Mouse (Mus musculus): ENCODE data around the gene Chl1.

The Chl1 gene

DNA sequence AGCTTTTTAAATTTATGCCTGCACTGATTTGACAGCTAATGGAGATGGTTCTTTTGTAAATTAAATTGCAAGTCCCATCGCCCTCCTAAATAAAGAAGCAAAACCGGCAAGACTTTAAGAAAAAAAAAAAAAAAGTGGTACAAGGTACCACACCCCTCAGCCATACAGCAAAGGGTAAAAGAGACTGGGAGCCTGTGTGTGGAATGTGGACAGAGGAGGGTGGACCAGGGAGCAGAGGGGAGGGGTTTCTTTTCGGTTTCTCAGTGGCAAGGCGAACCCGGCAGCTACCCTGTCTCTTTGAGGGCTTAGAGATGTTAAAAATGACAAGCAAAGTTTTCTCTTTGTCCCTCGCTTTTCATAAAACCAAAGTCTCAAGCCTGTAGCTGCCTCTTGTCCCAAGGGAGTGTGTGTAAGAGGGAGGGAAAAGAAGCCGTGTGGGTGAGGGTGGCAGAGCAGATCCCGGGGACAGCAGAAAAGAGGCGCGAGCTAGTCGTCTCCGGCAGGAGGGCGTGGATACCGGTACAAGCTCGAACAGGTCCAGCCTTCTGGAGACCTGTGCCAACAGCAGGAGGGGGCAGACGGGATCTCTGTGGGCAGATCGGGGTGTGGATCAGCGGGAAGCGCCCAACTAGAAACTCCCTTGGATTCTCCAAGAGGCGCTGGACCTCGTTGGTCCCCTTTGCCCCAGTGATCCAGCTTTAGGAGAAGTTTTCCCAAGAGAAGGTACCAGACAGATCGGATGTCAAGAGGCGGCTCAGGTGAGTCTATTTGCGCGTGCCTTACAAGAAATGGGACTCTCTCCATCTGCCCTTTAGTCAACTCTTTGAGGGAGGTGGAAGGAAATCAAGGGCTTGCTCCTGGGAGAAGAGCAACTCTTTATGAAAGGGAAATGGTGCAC, at the start of gene Chl1:
Gene Chl1, plus strand, starts transcription at position 195 of the 898 bp plus-strand sequence.
- no peak for DNase-seq (ENCODE audit: low spot score)

DNA sequence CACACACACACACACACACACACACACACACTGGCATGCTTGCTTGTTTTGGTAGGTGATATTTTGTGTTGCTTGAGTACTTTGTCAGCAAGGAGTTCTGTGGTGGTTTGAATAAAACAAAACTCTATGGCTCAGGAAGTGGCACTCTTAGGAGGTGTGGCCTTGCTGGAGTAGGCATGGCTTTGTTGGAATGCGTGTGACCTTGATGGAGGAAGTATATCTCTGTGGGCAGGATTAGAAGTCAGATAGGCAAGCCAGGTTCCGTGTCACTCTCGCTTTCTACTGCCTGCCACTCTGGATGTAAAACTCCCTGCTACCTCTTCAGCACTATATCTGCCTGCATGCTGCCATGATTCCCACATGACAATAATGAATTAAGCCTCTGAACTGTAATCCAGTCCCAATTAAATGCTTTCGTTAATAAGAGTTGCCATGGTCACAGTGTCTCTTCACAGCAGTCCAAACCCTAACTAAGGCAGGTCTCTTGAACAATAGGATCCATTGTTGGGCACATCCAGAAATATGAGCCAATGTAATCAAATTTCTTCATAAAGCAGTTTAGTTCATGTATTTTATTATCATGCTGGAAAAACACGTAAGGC, 44.8 kb upstream of the Chl1 start:
- no peak for DNase-seq (ENCODE audit: low spot score)

DNA sequence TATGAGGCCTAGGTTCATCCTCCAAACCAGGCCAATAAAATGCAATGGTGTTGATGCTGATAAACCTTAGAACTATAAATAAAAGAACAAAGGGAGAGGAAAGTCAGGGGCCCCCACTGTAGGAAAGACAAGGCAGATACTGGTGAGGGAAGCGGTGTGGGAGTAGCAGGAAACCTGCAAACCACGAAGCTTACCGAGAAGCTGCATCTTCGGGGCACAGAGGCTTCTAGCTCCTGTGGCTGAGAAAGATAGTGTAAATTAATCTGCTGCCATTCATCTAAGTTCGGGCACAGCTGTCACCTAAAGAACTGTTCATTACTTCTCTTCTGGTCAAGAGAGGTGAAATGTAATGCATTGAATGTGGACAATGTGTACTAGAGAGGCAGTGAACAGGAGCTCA, 37.1 kb upstream of the Chl1 start:
- no peak for DNase-seq (ENCODE audit: low spot score)

DNA sequence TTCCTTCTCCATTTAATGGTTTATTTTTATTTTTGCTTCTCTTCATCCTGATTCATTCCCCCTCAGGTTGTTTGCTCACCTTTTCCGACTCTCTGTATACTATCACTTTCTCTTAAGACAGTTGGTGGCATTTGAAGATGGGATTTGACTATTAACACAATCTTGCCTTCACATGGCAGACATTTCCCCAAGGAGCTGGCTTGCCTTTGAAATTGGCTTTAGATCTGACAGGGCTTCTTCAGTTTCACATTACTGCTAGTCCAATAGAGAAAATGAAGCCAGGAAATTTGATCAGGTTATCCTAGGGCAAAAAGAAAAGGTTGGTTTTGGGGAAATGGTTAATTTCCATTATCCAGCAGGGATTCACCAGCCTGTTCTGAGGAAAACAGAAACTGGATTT, 23.2 kb upstream of the Chl1 start:
- no peak for DNase-seq (ENCODE audit: low spot score)

DNA sequence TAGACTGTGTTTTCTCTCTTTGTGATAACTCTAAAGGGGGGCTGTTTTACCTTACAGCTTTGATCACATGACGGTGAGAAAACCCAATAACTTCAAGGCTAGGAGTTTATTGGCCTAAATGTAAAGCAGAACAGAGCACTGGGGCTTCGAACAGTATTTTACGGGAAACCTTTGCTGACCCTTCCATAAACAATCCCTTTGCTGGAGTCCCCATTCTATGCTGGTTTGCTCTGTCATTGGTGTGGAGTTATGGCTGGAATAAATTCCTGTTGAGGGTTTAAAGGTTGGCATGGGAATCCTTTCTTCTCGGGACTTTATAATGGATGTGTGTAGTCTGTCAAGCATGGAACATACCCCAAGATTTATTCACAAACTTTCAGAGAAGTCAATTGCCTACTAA, 12.0 kb upstream of the Chl1 start:
- no peak for DNase-seq (ENCODE audit: low spot score)

GRCm38 (mm10) chr6:103504065-103504464, 6.3 kb upstream of the Chl1 start:
- no peak for DNase-seq (ENCODE audit: low spot score)

GRCm38 (mm10) chr6:103507751-103508575, 2.4 kb upstream of the Chl1 start:
- DNase-seq (ENCODE audit: low spot score): peak; percentile 12

GRCm38 (mm10) chr6:103509596-103509995, 790 bp upstream of the Chl1 start:
- DNase-seq (ENCODE audit: low spot score): no peak

- no peak for DNase-seq (ENCODE audit: low spot score)
These were observed 1.0 kb downstream of the Chl1 start for GRCm38 (mm10) chr6:103511290-103511971.

DNA sequence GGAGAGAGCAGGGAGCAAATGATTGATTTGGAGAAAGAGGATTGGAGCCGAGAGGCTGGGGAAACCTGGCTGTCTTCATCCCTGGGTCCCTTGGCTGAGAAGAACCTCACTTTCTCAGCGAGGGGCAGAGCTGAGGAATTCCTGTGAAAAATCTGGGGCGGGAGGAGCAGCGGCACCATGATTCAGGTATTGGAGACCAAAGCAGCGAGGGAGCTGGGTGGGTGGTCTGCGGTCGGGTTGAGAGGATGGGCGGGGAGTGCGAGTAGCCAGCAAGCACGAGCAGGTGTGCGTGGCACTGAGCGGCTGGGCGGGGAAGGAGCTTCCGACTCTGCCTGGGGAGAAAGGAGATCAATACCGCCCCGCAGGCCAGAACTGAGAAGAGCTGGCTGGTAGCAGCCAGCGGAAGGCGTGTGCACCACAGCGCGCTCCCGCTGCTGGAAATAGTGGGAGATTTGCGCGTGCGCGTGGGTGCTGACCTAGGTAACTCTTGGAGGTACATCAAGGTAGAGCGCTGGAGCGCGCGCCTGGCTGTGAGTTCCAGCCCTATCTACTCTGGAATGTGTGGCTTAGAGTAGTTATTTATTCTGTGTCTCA, 1.7 kb downstream of the Chl1 start:
- DNase-seq (ENCODE audit: low spot score): peak; percentile 16

- DNase-seq (ENCODE audit: low spot score): no peak
These were observed 2.5 kb downstream of the Chl1 start for GRCm38 (mm10) chr6:103512911-103513321.

DNA sequence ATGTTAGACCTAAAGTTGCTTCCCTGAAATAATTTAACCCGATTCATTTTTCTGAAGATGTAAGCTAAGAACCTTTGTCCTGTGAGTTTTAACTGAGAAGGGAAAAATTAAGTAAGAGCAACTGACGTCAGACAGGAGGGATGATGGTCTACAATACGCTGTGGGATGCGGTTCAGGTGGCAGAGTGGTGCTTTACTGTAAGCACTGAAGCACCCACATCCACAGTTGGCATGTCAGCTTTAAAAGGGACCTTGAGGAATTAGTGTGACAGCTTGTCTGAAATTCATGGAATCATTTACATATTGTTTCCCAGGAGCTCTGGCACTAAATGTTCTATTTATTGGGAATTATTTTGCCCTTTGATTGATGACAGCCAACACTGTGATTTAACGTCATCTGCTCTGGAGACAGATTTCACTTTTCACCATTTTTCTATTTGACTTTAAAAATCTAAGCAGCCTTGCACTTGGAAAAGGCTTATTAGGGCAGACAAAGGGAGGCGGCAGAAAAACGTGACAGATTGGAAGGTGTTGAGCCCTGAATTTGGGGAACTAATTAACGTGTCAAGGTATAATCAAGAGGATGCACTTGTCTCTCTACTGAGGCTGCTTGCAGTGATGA, 3.3 kb downstream of the Chl1 start:
- DNase-seq (ENCODE audit: low spot score): no peak

DNA sequence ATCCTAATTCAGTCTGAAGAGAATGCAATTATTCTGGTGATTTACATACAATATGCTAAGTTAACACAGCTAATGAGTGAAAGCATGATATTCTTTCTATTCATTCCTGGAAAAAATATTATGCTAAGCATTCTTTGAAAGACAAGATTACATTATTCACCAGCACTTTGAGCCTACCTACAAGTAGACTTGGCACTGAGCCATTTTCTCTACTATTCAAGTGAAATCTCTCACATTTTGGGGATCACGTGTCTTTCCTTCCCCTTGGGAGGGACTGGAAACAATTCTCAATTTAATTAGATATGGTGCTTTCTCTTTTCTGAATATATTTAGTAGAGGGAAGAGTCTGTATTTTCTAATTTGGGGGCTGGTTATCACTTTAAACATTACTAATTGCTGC, 4.0 kb downstream of the Chl1 start:
- DNase-seq (ENCODE audit: low spot score): no peak

DNA sequence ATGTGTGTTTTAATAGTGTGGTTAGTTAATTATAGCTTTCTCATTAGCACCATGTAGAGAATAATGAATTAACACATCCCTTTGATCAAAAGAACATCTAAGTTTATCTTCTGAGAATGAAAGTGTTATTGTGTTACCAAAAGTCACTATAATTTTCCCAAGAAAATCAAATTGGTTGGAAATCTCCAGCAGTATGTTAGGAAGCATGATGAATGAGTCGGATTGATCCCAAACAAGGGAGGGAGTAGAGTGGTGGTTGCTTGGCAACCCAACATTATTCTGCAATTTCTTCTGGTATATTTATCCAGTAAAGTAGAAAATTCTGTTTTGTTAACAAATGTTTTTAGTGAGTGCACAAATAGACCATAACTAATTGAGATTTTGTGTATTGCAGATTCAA, 4.4 kb downstream of the Chl1 start:
- no peak for DNase-seq (ENCODE audit: low spot score)

DNA sequence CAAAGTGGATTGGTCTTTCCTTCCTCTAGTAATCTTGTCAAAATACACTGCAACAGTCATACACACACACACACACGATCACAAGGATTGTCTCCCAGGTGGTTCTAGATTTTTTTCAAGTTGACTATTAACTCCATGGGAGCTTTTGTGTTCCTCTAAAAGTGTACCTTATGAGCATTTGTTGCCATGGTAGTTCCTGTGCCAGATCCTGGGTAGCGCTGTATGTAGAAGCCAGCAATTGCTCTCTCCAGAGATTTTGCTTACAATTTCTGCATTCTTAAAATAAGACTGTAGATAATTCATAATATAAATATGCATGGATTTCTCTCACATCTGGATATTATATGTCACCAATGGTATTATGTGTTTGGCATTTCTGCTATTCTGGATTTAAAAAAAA, 9.2 kb downstream of the Chl1 start:
- no peak for DNase-seq (ENCODE audit: low spot score)

- no peak for DNase-seq (ENCODE audit: low spot score)
These were observed 15.1 kb downstream of the Chl1 start for GRCm38 (mm10) chr6:103525326-103526024.

- DNase-seq (ENCODE audit: low spot score): no peak
These were observed 16.8 kb downstream of the Chl1 start for GRCm38 (mm10) chr6:103526945-103527777.

- DNase-seq (ENCODE audit: low spot score): no peak
These were observed 22.7 kb downstream of the Chl1 start for GRCm38 (mm10) chr6:103533048-103533447.

- DNase-seq (ENCODE audit: low spot score): no peak
These were observed 23.6 kb downstream of the Chl1 start for GRCm38 (mm10) chr6:103534027-103534426.

DNA sequence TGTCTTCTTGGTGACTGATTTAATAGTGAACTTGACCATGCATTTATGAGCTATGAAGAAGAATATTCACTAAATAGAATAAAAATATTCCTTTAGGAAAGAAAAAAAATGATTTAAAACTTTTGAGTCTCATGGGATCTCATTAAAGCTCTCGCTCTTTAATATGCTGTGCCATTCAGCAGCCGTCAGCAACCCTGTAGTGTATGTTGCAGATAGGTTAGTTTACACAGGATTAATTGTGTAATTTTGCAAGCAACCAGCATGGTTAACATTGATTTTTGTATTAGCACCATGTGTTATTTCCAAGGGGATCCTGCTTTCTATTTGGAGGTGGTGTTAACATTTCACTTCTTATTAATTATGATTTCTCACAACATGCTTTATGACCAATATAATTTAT, 32.2 kb downstream of the Chl1 start:
- DNase-seq (ENCODE audit: low spot score): no peak
